Mouse (Mus musculus): ENCODE results near the gene Gbf1. TPM values are rescaled to one million over a fixed set of nuclear protein-coding genes. Genes with fewer than 3 reads are reported as not detected.

Gbf1 gene
- polyA plus RNA-seq, 1 experiment from 2014 or later = 28.7 TPM

DNA sequence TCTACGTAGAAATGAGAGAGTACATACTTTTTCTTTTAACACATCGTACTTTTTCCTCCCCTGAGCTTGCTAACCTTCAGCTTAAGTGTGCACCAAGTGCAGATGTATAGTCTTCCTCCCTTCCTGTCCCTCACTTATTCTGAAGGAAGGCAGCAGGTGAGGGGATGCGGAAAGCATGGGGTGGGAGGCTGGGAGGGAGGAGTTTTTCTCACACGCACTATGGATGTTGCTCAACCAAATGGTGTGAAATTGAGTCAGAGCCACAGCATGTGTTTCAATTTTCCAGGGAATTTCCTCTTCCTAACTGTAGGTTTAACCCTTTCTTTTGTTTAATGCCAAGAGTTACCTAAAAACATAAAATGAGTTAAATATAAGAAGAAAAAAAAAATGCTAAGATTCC lies 70.8 kb downstream of the Gbf1 start:
- no peak for DNase-seq (ENCODE audit: low spot score)

DNA sequence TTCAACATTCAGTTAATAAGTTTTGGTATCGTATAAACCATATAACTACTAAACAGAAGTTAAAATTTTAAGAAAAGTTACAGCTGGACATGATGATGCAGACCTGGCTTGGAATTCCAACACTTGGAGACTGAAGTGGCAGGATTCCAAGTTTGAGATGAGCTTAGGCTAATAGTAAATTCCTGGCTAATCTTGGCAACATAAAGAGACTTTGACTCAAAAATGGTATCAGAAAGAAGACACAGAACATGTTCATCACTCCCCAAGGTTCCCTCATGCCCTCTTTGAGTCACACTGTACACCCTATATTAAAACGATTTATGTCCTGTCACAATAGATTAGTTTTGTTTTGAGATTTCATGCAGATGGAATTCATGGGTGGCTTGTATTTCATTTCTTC lies 72.6 kb downstream of the Gbf1 start:
- DNase-seq (ENCODE audit: low spot score) = no peak

DNA sequence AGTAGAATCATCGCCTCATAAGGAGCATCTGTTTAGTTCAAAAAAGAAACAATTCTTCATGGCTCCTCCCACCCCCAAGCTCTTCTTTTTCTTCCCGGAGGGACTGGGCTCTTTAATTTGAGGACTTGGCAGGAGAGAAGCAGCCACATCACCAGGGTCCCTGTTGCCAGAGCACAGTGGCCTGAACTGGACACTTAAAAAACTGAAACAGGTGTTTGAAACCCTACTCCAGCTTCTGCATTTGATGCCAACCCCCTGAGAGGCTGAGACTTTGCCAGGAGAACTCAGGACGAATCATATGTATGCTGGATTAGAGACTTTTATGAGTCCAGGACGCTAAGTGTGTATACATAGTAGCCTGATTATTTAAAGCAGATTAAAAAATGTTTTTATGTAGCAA lies 73.2 kb downstream of the Gbf1 start:
- DNase-seq (ENCODE audit: low spot score) = no peak

DNA sequence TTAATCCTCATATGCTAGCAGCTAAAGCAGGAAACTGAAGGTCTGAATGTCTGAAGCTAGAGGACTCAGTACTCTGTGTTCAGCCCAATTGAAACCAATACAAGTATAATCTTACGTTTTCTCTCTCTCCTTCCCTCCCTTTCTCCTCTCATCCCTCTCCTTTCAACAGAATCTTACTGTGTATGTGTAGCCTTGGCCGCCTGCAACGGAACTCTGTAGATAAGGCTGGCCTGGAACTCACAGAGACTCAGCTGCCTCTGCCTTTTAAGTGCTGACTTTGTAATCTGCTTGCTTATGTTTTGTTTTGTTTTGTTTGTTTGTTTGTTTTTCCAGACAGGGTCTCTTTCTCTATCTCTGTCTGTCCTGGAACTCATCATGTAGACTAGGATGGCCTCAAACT lies 74.0 kb downstream of the Gbf1 start:
- DNase-seq (ENCODE audit: low spot score) = no peak

DNA sequence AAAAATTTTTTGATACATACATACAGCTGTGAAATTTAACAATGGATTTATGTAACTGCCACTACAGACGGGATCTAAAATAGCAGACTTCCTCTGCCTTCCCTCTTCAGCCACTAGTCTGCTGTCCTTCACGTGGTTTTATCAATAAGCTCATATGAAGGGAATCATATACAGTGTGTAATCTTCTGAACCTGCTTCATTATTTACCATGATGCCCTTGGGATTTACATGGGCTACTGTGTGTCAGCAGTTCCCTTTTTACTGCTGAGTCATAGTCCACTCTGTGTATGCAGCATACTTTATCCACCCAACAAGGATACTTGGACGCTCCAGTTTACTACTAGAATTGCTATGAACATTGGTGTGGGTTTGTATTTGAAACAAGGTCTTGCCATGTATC lies 75.0 kb downstream of the Gbf1 start:
- DNase-seq (ENCODE audit: low spot score) = no peak

DNA sequence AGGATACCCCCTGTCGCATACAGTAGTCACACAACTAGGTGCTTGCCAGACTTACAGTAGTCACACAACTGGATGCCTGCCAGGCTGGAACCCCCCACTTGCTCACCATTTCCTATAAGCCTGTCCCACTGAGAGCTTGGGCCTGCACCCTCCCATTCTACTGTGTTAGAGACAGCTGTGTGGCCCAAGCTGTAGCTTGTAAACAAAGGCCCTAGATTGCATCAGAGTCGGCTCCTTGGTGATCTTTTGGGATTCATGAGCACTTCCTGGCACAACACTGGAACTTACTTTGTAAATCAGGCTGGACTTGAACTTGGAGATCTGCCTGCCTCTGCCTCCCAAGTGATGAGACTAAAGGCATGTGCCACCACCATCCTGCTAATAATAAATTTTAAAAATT lies 82.1 kb downstream of the Gbf1 start:
- no peak for DNase-seq (ENCODE audit: low spot score)

DNA sequence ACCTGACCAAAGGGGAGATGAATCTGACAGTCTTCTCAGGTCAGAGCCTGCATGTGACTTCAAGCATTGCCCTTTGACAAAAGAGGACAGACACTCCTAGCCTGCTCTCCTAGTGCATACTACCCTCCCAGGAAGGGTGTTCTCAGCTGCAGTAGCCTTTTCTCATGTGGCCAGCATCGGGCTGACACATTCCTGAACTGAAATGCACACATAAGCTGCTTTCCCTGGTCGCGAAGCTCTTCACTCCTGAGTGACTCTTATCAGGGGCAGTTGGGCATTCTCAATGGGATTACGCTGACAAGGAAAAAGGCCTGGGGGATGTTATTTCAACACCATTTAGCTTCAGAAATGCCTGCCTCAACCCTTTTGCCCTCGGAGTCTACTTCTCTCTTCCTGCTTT lies 84.3 kb downstream of the Gbf1 start:
- DNase-seq (ENCODE audit: low spot score) = no peak

DNA sequence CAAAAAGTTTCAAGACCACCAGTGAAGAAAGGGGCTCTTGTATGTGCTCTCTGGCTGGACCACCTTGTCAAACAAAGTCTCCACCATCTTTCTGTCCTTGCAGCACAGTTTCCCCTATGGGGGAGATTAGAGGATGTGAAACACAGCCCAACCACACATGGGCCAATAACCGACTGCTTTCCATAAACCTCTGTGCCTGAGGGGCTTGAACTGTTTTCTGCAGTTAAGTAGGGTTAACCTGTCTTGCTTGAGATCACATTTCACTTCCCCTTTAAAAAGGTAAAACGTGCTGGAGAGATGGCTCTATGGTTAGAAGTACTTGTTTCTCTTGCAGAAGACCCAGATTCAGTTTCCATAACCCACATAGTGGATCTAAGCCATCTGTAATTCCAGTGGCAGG lies 87.9 kb downstream of the Gbf1 start:
- no peak for DNase-seq (ENCODE audit: low spot score)

DNA sequence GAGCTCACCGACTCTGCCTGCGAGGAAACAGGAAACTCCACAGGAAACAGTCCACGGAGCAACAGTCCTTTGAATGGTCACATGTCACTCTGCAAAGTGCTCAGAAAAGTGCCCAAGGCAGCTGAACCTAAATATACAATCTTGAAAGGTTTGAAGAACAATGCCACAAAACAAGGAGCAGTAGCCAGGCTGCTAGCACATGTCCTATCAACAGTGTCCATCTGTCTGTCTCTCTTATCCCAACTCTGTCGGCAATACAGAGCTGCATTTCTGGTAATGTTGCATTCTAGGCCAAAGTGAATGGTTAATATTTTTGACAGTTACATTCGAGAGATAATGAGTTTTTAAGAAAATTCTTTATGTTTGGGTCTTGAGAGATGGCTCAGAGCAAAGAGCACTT lies 90.1 kb downstream of the Gbf1 start:
- DNase-seq (ENCODE audit: low spot score) = peak; percentile 27

DNA sequence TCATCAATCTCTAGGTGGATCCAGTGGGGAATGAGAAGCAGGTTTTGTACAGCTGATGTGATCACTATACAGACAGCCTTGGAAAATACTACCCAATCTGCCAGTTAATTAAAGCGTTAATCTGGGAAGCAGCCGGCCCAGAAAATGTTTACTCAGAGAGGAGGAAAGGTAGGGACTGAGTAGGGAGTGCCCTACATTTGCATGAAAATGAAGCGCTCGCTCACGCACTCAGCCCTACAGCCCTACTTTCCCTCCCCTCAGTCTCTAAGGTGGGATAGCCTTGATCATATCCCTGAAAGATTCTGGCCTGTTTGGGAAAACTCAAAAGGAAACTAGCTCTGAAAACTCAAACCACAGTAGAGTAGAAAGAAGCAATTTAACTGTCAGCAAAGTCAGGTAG lies 92.3 kb downstream of the Gbf1 start:
- no peak for DNase-seq (ENCODE audit: low spot score)

DNA sequence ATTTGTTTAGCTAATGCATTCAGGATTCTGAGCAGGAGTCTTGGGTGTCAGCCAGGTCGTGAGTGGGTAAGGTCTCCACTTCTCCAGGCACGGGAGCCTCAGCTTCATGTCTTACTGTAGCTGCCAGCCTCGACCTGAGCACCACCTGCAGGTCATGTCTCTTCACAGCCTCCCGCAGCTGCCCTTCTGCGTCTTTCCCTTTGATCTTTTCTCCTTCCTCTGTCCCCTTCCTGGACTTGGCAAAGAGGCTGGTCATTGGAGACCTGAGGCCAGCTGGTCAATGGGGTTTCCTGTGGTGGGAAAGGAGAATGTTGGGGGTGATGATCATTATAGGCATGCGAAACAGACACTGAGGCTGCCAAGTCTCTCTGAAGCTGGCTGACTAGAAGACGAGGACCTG lies 96.7 kb downstream of the Gbf1 start:
- DNase-seq (ENCODE audit: low spot score) = no peak

DNA sequence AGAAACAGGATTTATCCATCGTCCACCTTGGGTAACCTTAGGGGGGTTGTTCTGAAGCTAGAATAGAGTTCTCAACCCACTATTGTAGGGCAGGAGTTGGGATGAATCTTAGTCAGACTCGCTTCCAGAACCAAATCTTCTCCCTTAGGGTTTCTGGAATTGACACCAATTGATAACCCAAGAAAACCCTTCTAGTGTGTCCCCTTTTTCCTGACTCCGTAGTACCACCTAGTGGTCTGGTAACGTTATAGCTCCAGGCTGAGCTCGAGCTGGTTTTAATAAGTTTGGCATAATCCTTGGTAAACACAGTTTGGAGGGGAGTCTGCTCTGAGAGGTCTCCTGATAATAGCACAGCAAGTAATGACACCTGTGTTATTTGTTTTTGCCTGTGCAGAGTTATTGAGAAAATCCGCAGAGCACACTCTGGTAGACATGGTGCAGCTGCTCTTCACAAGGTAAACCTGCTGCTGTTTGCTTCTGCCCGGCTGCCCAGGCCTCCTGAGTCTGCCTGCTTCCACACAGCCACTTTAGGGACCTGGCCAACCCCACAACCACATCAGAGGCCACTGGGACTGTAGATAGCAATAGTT lies 101.9 kb downstream of the Gbf1 start:
- DNase-seq (ENCODE audit: low spot score) = peak; percentile 67

DNA sequence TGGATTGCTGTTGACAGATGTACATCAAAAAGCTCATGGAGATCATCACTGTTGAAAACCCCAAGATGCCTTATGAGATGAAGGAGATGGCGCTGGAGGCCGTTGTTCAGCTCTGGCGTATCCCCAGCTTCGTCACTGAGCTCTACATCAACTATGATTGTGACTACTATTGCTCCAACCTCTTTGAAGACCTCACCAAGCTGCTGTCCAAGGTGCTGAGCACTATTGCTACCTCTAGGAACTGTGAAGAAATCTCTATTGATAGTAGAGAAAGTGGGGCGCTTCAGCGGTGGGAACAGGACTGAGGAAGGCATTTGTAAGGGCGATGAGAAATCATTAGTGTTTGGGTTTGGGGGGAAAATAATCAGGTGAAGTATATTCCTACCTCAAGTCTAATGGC lies 112.5 kb downstream of the Gbf1 start:
- DNase-seq (ENCODE audit: low spot score) = no peak

DNA sequence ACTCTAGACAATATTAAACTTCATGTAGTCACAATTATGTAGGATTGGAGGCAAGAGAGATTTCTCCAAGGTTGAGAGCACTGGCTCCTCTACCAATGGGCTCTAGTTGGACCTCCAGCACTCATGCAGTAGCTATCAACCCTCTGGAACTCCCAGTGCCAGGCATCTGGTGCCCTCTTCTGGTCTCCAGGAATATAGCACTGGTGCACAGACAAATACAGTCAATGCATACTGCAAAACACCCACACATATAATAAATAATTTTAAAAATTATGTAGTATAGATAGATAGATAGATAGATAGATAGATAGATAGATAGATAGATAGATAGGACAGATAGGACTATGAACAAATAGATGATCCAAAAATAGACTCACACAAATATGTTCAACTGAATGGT lies 123.0 kb downstream of the Gbf1 start:
- no peak for DNase-seq (ENCODE audit: low spot score)

DNA sequence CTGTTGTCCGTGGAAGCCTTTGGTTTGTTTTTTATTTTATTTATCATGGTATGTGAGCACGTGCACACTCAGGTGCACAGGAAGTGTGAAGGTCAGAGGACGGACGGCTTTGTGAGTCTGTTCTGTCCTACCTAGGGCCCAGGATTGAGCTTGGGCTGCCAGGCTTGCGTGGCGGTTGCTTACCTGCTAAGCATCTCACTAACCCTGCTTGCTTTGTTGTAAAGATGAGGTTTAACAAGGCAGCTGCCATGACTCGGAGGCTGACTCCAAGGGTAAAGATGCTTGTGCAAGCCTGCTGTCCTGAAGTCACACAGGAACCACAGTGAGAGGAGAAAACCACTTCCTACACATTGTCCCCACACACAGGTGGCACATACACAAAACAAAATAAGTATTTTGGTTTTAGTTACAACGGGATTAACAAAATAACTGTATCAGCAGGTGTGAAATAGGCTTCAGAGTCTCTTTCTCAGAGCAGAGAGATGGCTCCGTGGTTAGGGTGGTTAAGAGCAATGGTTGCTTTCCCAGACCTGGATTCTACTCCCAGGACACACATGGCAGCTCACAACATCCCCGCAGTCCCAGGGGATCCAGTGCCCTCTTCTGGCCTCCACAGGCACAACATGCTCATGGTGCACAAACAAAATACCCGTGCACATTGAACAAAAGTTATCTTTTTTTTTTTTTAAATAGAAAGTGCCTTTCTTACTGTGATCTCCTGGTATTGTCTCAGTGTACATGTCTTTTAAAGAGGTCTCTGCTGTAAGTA lies 130.0 kb downstream of the Gbf1 start:
- DNase-seq (ENCODE audit: low spot score) = peak; percentile 65

DNA sequence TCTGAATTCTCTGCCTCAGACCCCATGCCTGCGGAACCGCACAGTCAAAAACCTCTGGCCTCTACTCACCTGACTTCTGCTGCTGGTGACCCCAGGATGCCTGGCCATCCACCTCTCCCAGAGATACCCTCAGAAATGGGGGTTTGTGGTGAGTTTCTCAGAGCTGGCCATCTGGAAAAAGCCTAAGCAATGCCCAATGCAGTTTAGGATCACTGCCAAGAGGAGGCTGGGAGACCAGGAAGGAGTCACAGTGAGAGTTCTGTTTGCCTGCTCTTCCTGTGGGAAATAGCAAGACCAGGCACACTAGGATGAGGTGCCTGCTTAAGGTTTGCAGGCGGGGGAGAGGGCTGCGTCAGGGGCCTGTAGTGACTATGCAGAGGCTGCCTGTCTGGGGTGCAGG lies 132.4 kb downstream of the Gbf1 start:
- DNase-seq (ENCODE audit: low spot score) = no peak

DNA sequence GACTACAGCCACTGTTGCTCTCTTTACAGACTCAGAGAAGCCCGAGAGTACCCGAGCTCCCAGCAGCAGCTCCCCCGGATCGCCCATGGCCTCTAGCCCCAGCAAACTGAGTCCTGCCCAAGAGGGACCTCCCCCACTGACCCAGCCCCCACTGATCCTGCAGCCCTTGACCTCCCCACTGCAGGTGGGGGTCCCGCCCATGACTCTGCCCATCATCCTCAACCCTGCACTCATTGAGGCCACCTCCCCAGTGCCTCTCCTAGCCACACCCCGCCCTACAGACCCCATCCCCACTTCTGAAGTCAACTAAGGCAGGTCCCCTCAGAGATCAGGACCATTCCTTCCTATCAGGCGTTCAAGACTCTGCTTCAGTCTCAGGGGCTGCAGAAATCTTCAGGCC lies 133.3 kb downstream of the Gbf1 start:
- no peak for DNase-seq (ENCODE audit: low spot score)

DNA sequence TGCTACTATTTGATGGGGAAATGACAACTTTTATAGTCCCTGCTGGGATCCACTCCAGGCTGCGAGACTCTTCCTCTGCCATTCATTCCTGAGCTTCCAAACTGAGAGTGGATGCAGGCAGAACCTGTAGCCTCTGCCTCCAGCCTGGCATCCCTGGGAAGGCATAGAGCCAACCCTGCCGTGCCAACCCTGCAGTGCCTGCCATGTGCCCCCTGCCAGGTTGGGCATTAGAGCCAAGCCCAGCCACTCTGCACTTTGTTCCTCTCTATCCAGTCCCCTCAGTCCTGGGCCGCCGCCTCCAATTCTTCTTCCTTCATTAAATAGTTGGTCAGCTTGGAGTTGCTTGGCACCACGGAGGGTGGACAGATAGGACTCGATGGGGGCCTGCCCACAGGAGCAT lies 133.7 kb downstream of the Gbf1 start:
- DNase-seq (ENCODE audit: low spot score) = no peak

DNA sequence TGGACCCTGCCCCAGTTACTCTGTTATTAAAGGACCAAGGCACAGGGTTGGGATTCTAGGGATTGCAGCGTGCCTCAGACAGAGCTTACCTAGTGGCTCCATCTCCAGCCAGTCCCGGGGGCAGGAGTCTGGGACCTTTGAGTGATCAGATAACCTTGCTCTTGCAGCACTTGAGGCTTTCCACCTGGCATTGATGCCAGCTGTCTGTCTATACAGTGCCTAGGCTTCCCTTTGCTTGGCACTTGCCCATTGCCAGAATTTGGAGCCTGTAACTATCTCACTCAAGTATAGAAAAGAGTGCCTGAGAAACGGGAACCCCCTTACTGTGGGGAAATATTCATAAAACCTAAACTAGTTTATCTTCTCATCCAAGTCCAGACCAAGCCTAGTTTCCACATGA lies 134.6 kb downstream of the Gbf1 start:
- no peak for DNase-seq (ENCODE audit: low spot score)

DNA sequence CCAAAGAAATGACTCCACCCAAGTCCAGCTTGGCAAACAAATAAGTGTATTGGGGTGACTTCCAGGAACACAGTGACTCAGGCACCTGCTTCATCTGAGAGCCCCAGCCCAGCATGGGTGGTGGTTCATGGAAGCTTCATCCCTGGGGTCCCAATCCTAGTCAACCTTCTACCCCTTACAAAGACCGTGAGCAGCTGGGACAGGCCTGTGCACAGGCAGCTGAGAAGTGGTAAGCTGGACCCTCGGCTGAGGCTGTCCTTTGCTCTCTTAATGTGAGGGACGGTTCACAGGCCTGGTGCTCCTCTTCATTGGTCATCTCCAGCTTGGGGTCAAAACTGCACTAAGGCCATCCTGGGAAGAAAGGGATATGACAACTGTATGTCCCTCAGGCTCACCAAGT lies 135.3 kb downstream of the Gbf1 start:
- DNase-seq (ENCODE audit: low spot score) = no peak

DNA sequence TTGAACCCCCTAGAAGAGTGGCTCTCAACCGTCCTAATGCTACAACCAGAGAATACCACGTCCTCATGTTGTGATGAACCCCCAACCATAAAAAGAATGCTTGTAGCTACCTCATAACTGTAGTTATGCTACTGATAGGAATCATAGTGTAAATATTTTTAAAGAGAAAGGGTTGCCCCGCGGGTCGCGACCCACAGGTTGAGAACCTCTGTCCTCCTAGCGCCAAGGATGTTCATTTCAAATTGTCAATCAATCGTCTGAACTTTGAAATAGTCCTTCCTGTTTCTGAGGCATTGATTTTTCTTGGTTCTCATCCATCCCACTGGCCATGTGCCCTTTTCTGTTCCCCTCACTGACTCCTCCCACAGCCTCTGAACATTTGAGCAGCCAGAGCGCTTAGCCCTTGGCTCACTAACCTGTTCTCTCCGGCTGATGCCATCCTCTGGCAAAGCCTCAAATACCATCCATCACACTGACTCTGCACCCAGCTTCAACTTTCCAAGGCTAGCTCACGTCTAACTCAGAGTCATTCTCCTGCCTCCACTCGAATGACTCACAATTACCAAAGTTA lies 138.3 kb downstream of the Gbf1 start:
- no peak for DNase-seq (ENCODE audit: low spot score)

DNA sequence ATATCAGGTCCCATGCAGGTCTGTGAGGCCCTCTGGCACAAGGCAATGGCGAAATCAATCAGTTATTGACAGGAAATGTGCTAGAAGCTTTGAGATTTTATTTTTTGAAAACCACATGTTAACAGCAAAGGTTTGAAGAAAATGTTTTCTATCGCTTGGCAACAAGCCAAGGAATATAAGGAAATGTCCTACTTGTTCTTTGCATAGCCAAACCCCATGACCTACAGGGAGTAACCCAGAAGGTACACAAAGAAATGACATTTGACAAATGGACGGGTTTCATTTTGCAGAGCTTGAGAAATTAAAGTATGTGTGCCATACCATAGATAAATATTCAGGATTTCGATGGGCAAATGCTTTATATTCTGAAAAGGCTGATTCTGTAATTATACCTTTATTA lies 144.6 kb downstream of the Gbf1 start:
- no peak for DNase-seq (ENCODE audit: low spot score)

All from thymus, postnatal 0 days (tissue).